Mouse (Mus musculus): ENCODE measurements around the gene Zfp282. TPM values are rescaled to one million over a fixed set of nuclear protein-coding genes. Genes with fewer than 3 reads are reported as not detected.
"Not testable (repeated sequence)": the region's sequence is repeated elsewhere in the genome, so short reads cannot be mapped to it uniquely, and the experiment has no call there.

Gene Zfp282
- polyA plus RNA-seq, 1 experiment from 2014 or later, result 12.1 TPM

- H3K9ac ChIP-seq, result no peak overlapping the region
- no peak overlapping the region for H3K27ac ChIP-seq
- no peaks in the 10 kb centered on the region for H3K27me3 ChIP-seq (replicated peaks)
- H3K4me1 ChIP-seq (replicated peaks), result no peaks in the 10 kb centered on the region
- H3K36me3 ChIP-seq, result peaks cover 3% of the 10 kb centered on the region; the same call in 1 of the 2 replicates
- ATAC-seq, result no peak
- WGBS, result 93% methylated on average over 6 of the region's 6 CpGs
- H3K4me3 ChIP-seq (replicated peaks), result no peak overlapping the region
- H3K4me2 ChIP-seq (replicated peaks), result no peak overlapping the region
- no peaks in the 10 kb centered on the region for H3K9me3 ChIP-seq
Measured at GRCm38 (mm10) chr6:47857241-47857640, 19.8 kb upstream of the Zfp282 start.

GRCm38 (mm10) chr6:47857729-47858128 lies 19.3 kb upstream of the Zfp282 start:
- not testable (repeated sequence) for H3K9me3 ChIP-seq, ATAC-seq
- 85% methylated on average over 3 of the region's 3 CpGs for WGBS

GRCm38 (mm10) chr6:47872266-47872665 lies 4.7 kb upstream of the Zfp282 start:
- no peaks in the 10 kb centered on the region for H3K9me3 ChIP-seq
- 86% methylated on average over 5 of the region's 5 CpGs for WGBS
- H3K4me2 ChIP-seq (replicated peaks), result no peak overlapping the region
- H3K4me1 ChIP-seq (replicated peaks), result no peaks in the 10 kb centered on the region
- H3K36me3 ChIP-seq, result no peaks in the 10 kb centered on the region
- H3K27ac ChIP-seq, result no peak overlapping the region
- no peaks in the 10 kb centered on the region for H3K27me3 ChIP-seq (replicated peaks)
- no peak overlapping the region for H3K4me3 ChIP-seq (replicated peaks)
- no peak overlapping the region for H3K9ac ChIP-seq
- ATAC-seq, result no peak

More at GRCm38 (mm10) chr6:47857729-47858128, 19.3 kb upstream of the Zfp282 start:
- H3K4me3 ChIP-seq (replicated peaks); H3K9ac ChIP-seq; H3K27me3 ChIP-seq (replicated peaks); H3K36me3 ChIP-seq; H3K27ac ChIP-seq; H3K4me2 ChIP-seq (replicated peaks); H3K4me1 ChIP-seq (replicated peaks): not testable (repeated sequence)

GRCm38 (mm10) chr6:47877461-47878132 lies 593 bp downstream of the Zfp282 start:
- peak; percentile 99 for ATAC-seq

GRCm38 (mm10) chr6:47878133-47878514 lies 1.1 kb downstream of the Zfp282 start:
- H3K27me3 ChIP-seq (replicated peaks), result no peaks in the 10 kb centered on the region
- H3K27ac ChIP-seq, result peak overlapping the region; percentile 99
- ATAC-seq, result no peak
- peaks cover 15% of the 10 kb centered on the region for H3K4me1 ChIP-seq (replicated peaks)
- no peaks in the 10 kb centered on the region for H3K9me3 ChIP-seq
- peak overlapping the region; percentile 98 for H3K4me3 ChIP-seq (replicated peaks)
- H3K9ac ChIP-seq, result peak overlapping the region; percentile 96
- under 1% methylated on average over 11 of the region's 11 CpGs for WGBS
- peaks cover 20% of the 10 kb centered on the region for H3K36me3 ChIP-seq
- H3K4me2 ChIP-seq (replicated peaks), result peak overlapping the region; percentile 78

More at GRCm38 (mm10) chr6:47877461-47878132, 593 bp downstream of the Zfp282 start:
- peaks cover 15% of the 10 kb centered on the region for H3K4me1 ChIP-seq (replicated peaks)
- peak overlapping the region; percentile 78 for H3K4me2 ChIP-seq (replicated peaks)
- H3K27me3 ChIP-seq (replicated peaks), result no peaks in the 10 kb centered on the region
- H3K27ac ChIP-seq, result peak overlapping the region; percentile 99
- H3K9ac ChIP-seq, result peak overlapping the region; percentile 96
- H3K36me3 ChIP-seq, result peaks cover 15% of the 10 kb centered on the region
- H3K9me3 ChIP-seq, result no peaks in the 10 kb centered on the region
- WGBS, result under 1% methylated on average over 68 of the region's 71 CpGs
- peak overlapping the region; percentile 98 for H3K4me3 ChIP-seq (replicated peaks)

GRCm38 (mm10) chr6:47878593-47878992 lies 1.6 kb downstream of the Zfp282 start:
- Histone ChIP-seq H3K27ac (no peak overlapping the region), H3K4me3 (replicated peaks) (peak overlapping the region; percentile 98), H3K9ac (peak overlapping the region; percentile 96), H3K4me2 (replicated peaks) (peak overlapping the region; percentile 78), H3K9me3 (no peaks in the 10 kb centered on the region), H3K27me3 (replicated peaks) (no peaks in the 10 kb centered on the region), H3K36me3 (peaks cover 23% of the 10 kb centered on the region), H3K4me1 (replicated peaks) (peaks cover 15% of the 10 kb centered on the region)
- no peak for ATAC-seq
- 37% methylated on average over 3 of the region's 3 CpGs for WGBS

GRCm38 (mm10) chr6:47879049-47879716 lies 2.2 kb downstream of the Zfp282 start:
- WGBS, result 60% methylated on average over 4 of the region's 4 CpGs
- Histone ChIP-seq H3K4me1 (replicated peaks) (peaks cover 15% of the 10 kb centered on the region), H3K27me3 (replicated peaks) (no peaks in the 10 kb centered on the region), H3K27ac (no peak overlapping the region), H3K4me2 (replicated peaks) (peak overlapping the region; percentile 78), H3K9ac (peak overlapping the region; percentile 96; the same call in 1 of the 2 replicates), H3K36me3 (peaks cover 25% of the 10 kb centered on the region), H3K9me3 (no peaks in the 10 kb centered on the region), H3K4me3 (replicated peaks) (peak overlapping the region; percentile 98)
- no peak for ATAC-seq

GRCm38 (mm10) chr6:47880166-47880565 lies 3.2 kb downstream of the Zfp282 start:
- Histone ChIP-seq H3K36me3 (peaks cover 25% of the 10 kb centered on the region), H3K27me3 (replicated peaks) (no peaks in the 10 kb centered on the region), H3K4me2 (replicated peaks) (no peak overlapping the region), H3K9me3 (no peaks in the 10 kb centered on the region), H3K4me1 (replicated peaks) (peaks cover 15% of the 10 kb centered on the region), H3K27ac (no peak overlapping the region), H3K9ac (no peak overlapping the region), H3K4me3 (replicated peaks) (no peak overlapping the region)
- no peak for ATAC-seq
- 92% methylated on average over 10 of the region's 10 CpGs for WGBS

- no peaks in the 10 kb centered on the region for H3K4me1 ChIP-seq (replicated peaks)
- no peaks in the 10 kb centered on the region for H3K27me3 ChIP-seq (replicated peaks)
- no peak overlapping the region for H3K4me2 ChIP-seq (replicated peaks)
- no peaks in the 10 kb centered on the region for H3K9me3 ChIP-seq
- WGBS, result 88% methylated on average over 8 of the region's 8 CpGs
- H3K9ac ChIP-seq, result no peak overlapping the region
- H3K4me3 ChIP-seq (replicated peaks), result no peak overlapping the region
- H3K36me3 ChIP-seq, result peaks cover 35% of the 10 kb centered on the region
- no peak for ATAC-seq
- no peak overlapping the region for H3K27ac ChIP-seq
Measured at GRCm38 (mm10) chr6:47888812-47889383, 11.9 kb downstream of the Zfp282 start.

- no peak overlapping the region for H3K9ac ChIP-seq
- ATAC-seq, result no peak
- no peak overlapping the region for H3K27ac ChIP-seq
- H3K27me3 ChIP-seq (replicated peaks), result no peaks in the 10 kb centered on the region
- 86% methylated on average over 6 of the region's 6 CpGs for WGBS
- no peak overlapping the region for H3K4me2 ChIP-seq (replicated peaks)
- no peak overlapping the region for H3K4me3 ChIP-seq (replicated peaks)
- H3K9me3 ChIP-seq, result no peaks in the 10 kb centered on the region
- peaks cover 27% of the 10 kb centered on the region for H3K36me3 ChIP-seq
- no peaks in the 10 kb centered on the region for H3K4me1 ChIP-seq (replicated peaks)
Measured at GRCm38 (mm10) chr6:47899416-47899815, 22.4 kb downstream of the Zfp282 start.

- WGBS, result 71% methylated on average over 4 of the region's 4 CpGs
- H3K4me1 ChIP-seq (replicated peaks), result no peaks in the 10 kb centered on the region
- no peak overlapping the region for H3K4me3 ChIP-seq (replicated peaks)
- peaks cover 41% of the 10 kb centered on the region for H3K36me3 ChIP-seq
- H3K9me3 ChIP-seq, result no peaks in the 10 kb centered on the region
- no peak overlapping the region for H3K4me2 ChIP-seq (replicated peaks)
- H3K9ac ChIP-seq, result no peak overlapping the region
- H3K27me3 ChIP-seq (replicated peaks), result no peaks in the 10 kb centered on the region
- no peak for ATAC-seq
- no peak overlapping the region for H3K27ac ChIP-seq
Measured at GRCm38 (mm10) chr6:47903587-47903986, 26.6 kb downstream of the Zfp282 start.

- Histone ChIP-seq H3K4me1 (replicated peaks) (no peaks in the 10 kb centered on the region), H3K27ac (no peak overlapping the region), H3K4me3 (replicated peaks) (no peak overlapping the region), H3K27me3 (replicated peaks) (no peaks in the 10 kb centered on the region), H3K9me3 (no peaks in the 10 kb centered on the region), H3K36me3 (peaks cover 36% of the 10 kb centered on the region), H3K9ac (no peak overlapping the region), H3K4me2 (replicated peaks) (no peak overlapping the region)
- WGBS, result 62% methylated on average over 19 of the region's 19 CpGs
- no peak for ATAC-seq
Measured at GRCm38 (mm10) chr6:47904361-47904760, 27.4 kb downstream of the Zfp282 start.
